Mouse (Mus musculus) adrenal gland, adult (tissue): ENCODE results near the gene Cldn7.
"Not testable (repeated sequence)": the region's sequence is repeated elsewhere in the genome, so short reads cannot be mapped to it uniquely, and the experiment has no call there.

ENCODE experiments used
- DNase-seq, 2 experiments: peaks; one replicate each; pipeline ENCODE4 v3.0.0; 2022 to 2023; ENCODE audit warnings: low spot score in 1 of 2; ENCODE audit not compliant: inconsistent age in 2 of 2

Gene Cldn7

GRCm38 (mm10) chr11:70010548-70010947, 46.0 kb downstream of the Cldn7 start:
- DNase-seq, result no peak

DNA sequence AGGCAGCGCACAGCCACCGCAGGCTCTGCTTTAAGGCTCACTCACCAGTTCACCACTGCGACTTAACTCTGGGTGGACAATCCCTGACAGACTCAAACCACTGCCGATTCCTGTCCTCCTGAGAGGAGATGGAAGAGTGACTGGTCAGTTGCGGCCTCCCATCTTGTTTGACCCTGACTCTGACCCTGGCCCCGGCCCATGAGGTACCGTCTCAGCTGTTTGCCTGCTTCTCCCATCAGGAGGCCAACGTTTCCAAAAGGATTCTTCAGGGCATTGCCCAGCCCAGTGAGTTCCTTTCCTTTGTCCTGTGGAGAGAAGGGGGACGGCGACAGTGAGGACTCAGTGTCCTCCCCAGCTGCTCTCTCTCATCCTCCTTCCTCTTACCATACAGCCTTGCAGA, 46.4 kb downstream of the Cldn7 start:
- DNase-seq, result peak in 1 of 2 experiments; percentile 62

GRCm38 (mm10) chr11:70012931-70013330, 48.4 kb downstream of the Cldn7 start:
- DNase-seq, result no peak

DNA sequence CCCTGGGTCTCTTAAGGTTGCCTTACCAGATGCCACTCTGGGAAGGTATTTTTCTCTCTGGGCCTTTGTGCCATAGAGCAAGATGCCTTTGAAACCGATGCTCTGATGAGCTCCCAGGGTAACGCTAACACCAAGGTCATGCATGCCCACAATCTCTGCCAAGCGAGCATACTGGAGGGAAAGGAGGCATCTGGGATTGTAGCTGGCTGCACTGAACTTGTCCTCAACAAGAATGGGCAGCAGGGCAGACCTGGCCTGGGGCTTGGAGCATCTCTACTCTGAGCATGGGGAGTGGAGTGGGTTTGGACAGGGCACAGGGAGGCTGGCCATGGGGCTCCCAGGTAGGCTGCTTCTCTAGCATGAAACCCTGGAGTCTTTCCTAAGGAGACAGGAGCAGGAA, 48.8 kb downstream of the Cldn7 start:
- DNase-seq, result peak in 1 of 2 experiments; percentile 66

GRCm38 (mm10) chr11:70014051-70014450, 49.5 kb downstream of the Cldn7 start:
- DNase-seq, result no peak

- DNase-seq, result peak; percentile 93 to 97
Measured at GRCm38 (mm10) chr11:70014880-70015558, 50.4 kb downstream of the Cldn7 start, which contains the start of gene Acadvl. Gene Acadvl (minus strand): TSS chr11:70015411.

- DNase-seq, result no peak
Measured at GRCm38 (mm10) chr11:70015677-70016076, 51.1 kb downstream of the Cldn7 start.

DNA sequence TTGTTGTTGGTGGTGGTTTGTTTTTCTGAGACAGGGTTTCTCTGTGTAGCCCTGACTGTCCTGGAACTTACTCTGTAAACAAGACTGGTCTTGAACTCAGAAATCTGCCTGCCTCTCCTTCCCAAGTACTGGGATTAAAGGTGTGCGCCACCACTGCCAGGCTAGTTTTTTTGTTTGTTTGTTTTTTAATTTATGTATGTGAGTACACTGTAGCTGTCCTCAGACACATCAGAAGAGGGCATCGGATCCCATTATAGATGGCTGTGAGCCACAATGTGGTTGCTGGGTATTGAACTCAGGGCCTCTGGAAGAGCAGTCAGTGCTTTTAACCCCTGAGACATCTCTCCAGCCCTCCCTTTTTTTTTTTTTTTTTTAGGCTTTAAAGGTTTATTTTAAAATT, 51.6 kb downstream of the Cldn7 start:
- not testable (repeated sequence) for DNase-seq

GRCm38 (mm10) chr11:70016669-70017068, 52.1 kb downstream of the Cldn7 start, which contains the start of gene Dlg4:
Gene Dlg4 (plus strand): TSS chr11:70016942.
- DNase-seq, result no peak

GRCm38 (mm10) chr11:70017199-70017767, 52.7 kb downstream of the Cldn7 start:
- DNase-seq, result no peak
